Mouse (Mus musculus) midbrain, embryonic 13.5 days (tissue): ENCODE data around the gene Rnf181. TPM values are rescaled to one million over a fixed set of nuclear protein-coding genes. Genes with fewer than 3 reads are reported as not detected.
A peak's percentile ranks its signal among the peaks of the same experiment; 100 is the strongest.

Experiments
- ATAC-seq: fragments of 200-750 bp; cut with Nextera tagmentation; 2 replicates; pipeline ENCODE4 v1.8.0; 2017; ENCODE audit warnings: mild to moderate bottlenecking, moderate TSS enrichment, moderate library complexity
- H3K27ac ChIP-seq: fragments of 300-500 bp; sonication (generic); 2 replicates; pipeline ENCODE4 v1.5.1; 2015; ENCODE audit warnings: inconsistent platforms, mild to moderate bottlenecking, moderate library complexity
- H3K27me3 ChIP-seq: fragments of 300-500 bp; sonication (generic); 2 replicates; pipeline ENCODE4 v1.6.1; 2015; ENCODE audit warnings: mild to moderate bottlenecking, inconsistent platforms
- H3K36me3 ChIP-seq: fragments of 300-500 bp; sonication (generic); 2 replicates; pipeline ENCODE4 v1.6.1; 2015; ENCODE audit warnings: mild to moderate bottlenecking, inconsistent platforms
- H3K4me1 ChIP-seq: fragments of 300-500 bp; sonication (generic); replicated peaks from 2 replicates; pipeline ENCODE4 v1.6.1; 2015; ENCODE audit warnings: inconsistent platforms
- H3K4me2 ChIP-seq: fragments of 300-500 bp; sonication (generic); replicated peaks from 2 replicates; pipeline ENCODE4 v1.6.1; 2015; ENCODE audit warnings: moderate library complexity, mild to moderate bottlenecking, inconsistent platforms
- H3K4me3 ChIP-seq: fragments of 300-500 bp; sonication (generic); replicated peaks from 2 replicates; pipeline ENCODE4 v1.5.1; 2015; ENCODE audit warnings: mild to moderate bottlenecking, inconsistent platforms
- H3K9ac ChIP-seq: fragments of 300-500 bp; sonication (generic); replicated peaks from 2 replicates; pipeline ENCODE4 v1.6.1; 2015; ENCODE audit warnings: mild to moderate bottlenecking, inconsistent platforms
- H3K9me3 ChIP-seq: fragments of 300-500 bp; sonication (generic); 2 replicates; pipeline ENCODE4 v1.6.1; 2016; ENCODE audit warnings: mild to moderate bottlenecking, inconsistent platforms
- WGBS: fragments of 180-500 bp; shearing (Covaris S2); methylation state at CpG from one replicate; pipeline ENCODE4 v1.1.7; 2015; 5-methylcytosine and 5-hydroxymethylcytosine counted together
- polyA plus RNA-seq: library from polyadenylated mRNA; unstranded; fragments of >200 nt; fragmentation: Nextera tagmentation; extraction: Ambion mirVana; gene quantifications from 2 replicates; pipeline ENCODE4 v1.2.1, GENCODE M21; 2015

The Rnf181 gene
- polyA plus RNA-seq, 1 experiment from 2014 or later: 132 TPM

GRCm38 (mm10) chr6:72344396-72345073 is 22.2 kb downstream of the Rnf181 start:
- peak; percentile 64 for ATAC-seq
- Histone ChIP-seq H3K36me3 (peaks cover 20% of the 10 kb centered on the region), H3K27me3 (no peaks in the 10 kb centered on the region), H3K27ac (peak overlapping the region; percentile 74), H3K9ac (peak overlapping the region; percentile 94), H3K4me3 (peak overlapping the region; percentile 94), H3K4me2 (peak overlapping the region; percentile 97), H3K4me1 (peaks cover 45% of the 10 kb centered on the region), H3K9me3 (no peaks in the 10 kb centered on the region)
- under 1% methylated on average over 42 of the region's 42 CpGs for WGBS

GRCm38 (mm10) chr6:72340481-72340880 is 26.3 kb downstream of the Rnf181 start:
- Histone ChIP-seq H3K4me3 (no peak overlapping the region), H3K27ac (no peak overlapping the region), H3K9ac (no peak overlapping the region), H3K36me3 (peaks cover 47% of the 10 kb centered on the region), H3K9me3 (no peaks in the 10 kb centered on the region), H3K4me1 (peaks cover 18% of the 10 kb centered on the region), H3K27me3 (no peaks in the 10 kb centered on the region), H3K4me2 (no peak overlapping the region)
- WGBS: 69% methylated on average over 2 of the region's 2 CpGs
- no peak for ATAC-seq

GRCm38 (mm10) chr6:72333111-72333510 is 33.6 kb downstream of the Rnf181 start:
- Histone ChIP-seq H3K27me3 (no peaks in the 10 kb centered on the region), H3K9ac (no peak overlapping the region), H3K4me2 (no peak overlapping the region), H3K27ac (no peak overlapping the region), H3K4me3 (no peak overlapping the region), H3K36me3 (peaks cover 94% of the 10 kb centered on the region), H3K9me3 (no peaks in the 10 kb centered on the region), H3K4me1 (no peaks in the 10 kb centered on the region)
- 94% methylated on average over 5 of the region's 5 CpGs for WGBS
- ATAC-seq: no peak

GRCm38 (mm10) chr6:72330133-72330532 is 36.6 kb downstream of the Rnf181 start:
- peaks cover 94% of the 10 kb centered on the region for H3K36me3 ChIP-seq
- ATAC-seq: no peak
- H3K27me3 ChIP-seq: no peaks in the 10 kb centered on the region
- H3K9ac ChIP-seq: no peak overlapping the region
- 90% methylated on average over 4 of the region's 4 CpGs for WGBS
- H3K4me2 ChIP-seq: no peak overlapping the region
- no peaks in the 10 kb centered on the region for H3K4me1 ChIP-seq
- no peaks in the 10 kb centered on the region for H3K9me3 ChIP-seq
- no peak overlapping the region for H3K27ac ChIP-seq
- no peak overlapping the region for H3K4me3 ChIP-seq

GRCm38 (mm10) chr6:72329019-72329418 is 37.7 kb downstream of the Rnf181 start:
- Histone ChIP-seq H3K4me3 (no peak overlapping the region), H3K9me3 (no peaks in the 10 kb centered on the region), H3K4me2 (no peak overlapping the region), H3K27ac (no peak overlapping the region), H3K4me1 (no peaks in the 10 kb centered on the region), H3K9ac (no peak overlapping the region), H3K36me3 (peaks cover 94% of the 10 kb centered on the region), H3K27me3 (no peaks in the 10 kb centered on the region)
- no peak for ATAC-seq
- 92% methylated on average over 5 of the region's 5 CpGs for WGBS

GRCm38 (mm10) chr6:72326274-72326673 is 40.5 kb downstream of the Rnf181 start:
- ATAC-seq: no peak
- 76% methylated on average over 6 of the region's 6 CpGs for WGBS

GRCm38 (mm10) chr6:72323786-72324508 is 42.8 kb downstream of the Rnf181 start:
- WGBS: 93% methylated on average over 6 of the region's 6 CpGs
- no peaks in the 10 kb centered on the region for H3K4me1 ChIP-seq
- no peak overlapping the region for H3K4me2 ChIP-seq
- H3K27me3 ChIP-seq: no peaks in the 10 kb centered on the region
- ATAC-seq: no peak
- no peak overlapping the region for H3K9ac ChIP-seq
- H3K9me3 ChIP-seq: no peaks in the 10 kb centered on the region
- peaks cover 99% of the 10 kb centered on the region for H3K36me3 ChIP-seq
- H3K4me3 ChIP-seq: no peak overlapping the region
- H3K27ac ChIP-seq: no peak overlapping the region

More at GRCm38 (mm10) chr6:72326274-72326673, 40.5 kb downstream of the Rnf181 start:
- no peak overlapping the region for H3K27ac ChIP-seq
- no peak overlapping the region for H3K9ac ChIP-seq
- no peak overlapping the region for H3K4me2 ChIP-seq
- no peaks in the 10 kb centered on the region for H3K4me1 ChIP-seq
- peaks cover 95% of the 10 kb centered on the region for H3K36me3 ChIP-seq
- no peaks in the 10 kb centered on the region for H3K27me3 ChIP-seq
- no peak overlapping the region for H3K4me3 ChIP-seq
- no peaks in the 10 kb centered on the region for H3K9me3 ChIP-seq

GRCm38 (mm10) chr6:72322936-72323335 is 43.8 kb downstream of the Rnf181 start:
- H3K9me3 ChIP-seq: no peaks in the 10 kb centered on the region

GRCm38 (mm10) chr6:72319019-72319418 is 47.7 kb downstream of the Rnf181 start:
- Histone ChIP-seq H3K36me3 (peaks cover 88% of the 10 kb centered on the region), H3K9ac (no peak overlapping the region), H3K27ac (no peak overlapping the region), H3K27me3 (no peaks in the 10 kb centered on the region), H3K4me3 (no peak overlapping the region), H3K4me1 (no peaks in the 10 kb centered on the region), H3K9me3 (no peaks in the 10 kb centered on the region), H3K4me2 (no peak overlapping the region)
- 85% methylated on average over 11 of the region's 11 CpGs for WGBS
- ATAC-seq: no peak

More at GRCm38 (mm10) chr6:72322936-72323335, 43.8 kb downstream of the Rnf181 start:
- Histone ChIP-seq H3K4me2 (no peak overlapping the region), H3K36me3 (peaks cover 99% of the 10 kb centered on the region), H3K9ac (no peak overlapping the region), H3K27me3 (no peaks in the 10 kb centered on the region), H3K4me3 (no peak overlapping the region), H3K27ac (no peak overlapping the region), H3K4me1 (no peaks in the 10 kb centered on the region)
- WGBS: 91% methylated on average over 3 of the region's 3 CpGs
- ATAC-seq: no peak

- Histone ChIP-seq H3K27ac (no peak overlapping the region), H3K4me3 (no peak overlapping the region), H3K4me1 (no peaks in the 10 kb centered on the region), H3K27me3 (no peaks in the 10 kb centered on the region), H3K36me3 (peaks cover 83% of the 10 kb centered on the region), H3K9ac (no peak overlapping the region), H3K9me3 (no peaks in the 10 kb centered on the region), H3K4me2 (no peak overlapping the region)
- ATAC-seq: no peak
- WGBS: 85% methylated on average over 5 of the region's 5 CpGs
These were observed 48.3 kb downstream of the Rnf181 start for GRCm38 (mm10) chr6:72318440-72318839.

GRCm38 (mm10) chr6:72316044-72316443 is 50.7 kb downstream of the Rnf181 start:
- Histone ChIP-seq H3K9ac (no peak overlapping the region), H3K4me1 (no peaks in the 10 kb centered on the region), H3K36me3 (peaks cover 68% of the 10 kb centered on the region), H3K4me3 (no peak overlapping the region), H3K9me3 (no peaks in the 10 kb centered on the region), H3K27ac (no peak overlapping the region), H3K4me2 (no peak overlapping the region), H3K27me3 (no peaks in the 10 kb centered on the region)
- 88% methylated on average over 1 of the region's 1 CpGs for WGBS
- ATAC-seq: no peak

- H3K4me3 ChIP-seq: no peak overlapping the region
- no peaks in the 10 kb centered on the region for H3K27me3 ChIP-seq
- H3K27ac ChIP-seq: no peak overlapping the region
- WGBS: 89% methylated on average over 2 of the region's 2 CpGs
- ATAC-seq: no peak
- H3K9ac ChIP-seq: no peak overlapping the region
- no peak overlapping the region for H3K4me2 ChIP-seq
- no peaks in the 10 kb centered on the region for H3K4me1 ChIP-seq
- H3K36me3 ChIP-seq: peaks cover 61% of the 10 kb centered on the region
- H3K9me3 ChIP-seq: no peaks in the 10 kb centered on the region
These were observed 51.4 kb downstream of the Rnf181 start for GRCm38 (mm10) chr6:72315384-72315783.
